Mouse (Mus musculus) embryonic facial prominence, embryonic 11.5 days (tissue): ENCODE data around the gene Prdm16. TPM values are rescaled to one million over a fixed set of nuclear protein-coding genes. Genes with fewer than 3 reads are reported as not detected.

Source experiments
- ATAC-seq: fragments of 200-750 bp; cut with Nextera tagmentation; replicated peaks from 2 replicates; pipeline ENCODE4 v1.8.0; 2017; ENCODE audit warnings: low read depth; ENCODE audit not compliant: insufficient number of reproducible peaks, low FRiP score, low TSS enrichment
- DNase-seq: peaks from one replicate; pipeline ENCODE4 v3.0.0-alpha.2; 2015; ENCODE audit warnings: low spot score
- H3K27ac ChIP-seq: fragments of 300-500 bp; sonication (generic); replicated peaks from 2 replicates; pipeline ENCODE4 v1.5.1; 2014; ENCODE audit warnings: mild to moderate bottlenecking, low read depth, low read length, control low read depth
- H3K27me3 ChIP-seq: fragments of 300-500 bp; sonication (generic); 2 replicates; pipeline ENCODE4 v1.6.1; 2014; ENCODE audit warnings: mild to moderate bottlenecking, low read length, moderate library complexity, mixed read lengths; ENCODE audit not compliant: control insufficient read depth, insufficient read depth
- H3K36me3 ChIP-seq: fragments of 300-500 bp; sonication (generic); replicated peaks from 2 replicates; pipeline ENCODE4 v1.6.1; 2014; ENCODE audit warnings: low read depth, mild to moderate bottlenecking, low read length, moderate library complexity, mixed read lengths; ENCODE audit not compliant: control insufficient read depth, insufficient read depth
- H3K4me1 ChIP-seq: fragments of 300-500 bp; sonication (generic); 2 replicates; pipeline ENCODE4 v1.6.1; 2014; ENCODE audit warnings: low read length, mixed read lengths; ENCODE audit not compliant: control insufficient read depth, insufficient read depth
- H3K4me2 ChIP-seq: fragments of 300-500 bp; sonication (generic); 2 replicates; pipeline ENCODE4 v1.6.1; 2014; ENCODE audit warnings: low read depth, mild to moderate bottlenecking, control low read depth, low read length, moderate library complexity
- H3K4me3 ChIP-seq: fragments of 300-500 bp; sonication (generic); 2 replicates; pipeline ENCODE4 v1.5.1; 2014; ENCODE audit warnings: low read depth, low read length, control low read depth
- H3K9ac ChIP-seq: fragments of 300-500 bp; sonication (generic); replicated peaks from 2 replicates; pipeline ENCODE4 v1.6.1; 2014; ENCODE audit warnings: mild to moderate bottlenecking, control low read depth, low read length
- H3K9me3 ChIP-seq: fragments of 300-500 bp; sonication (generic); replicated peaks from 2 replicates; pipeline ENCODE4 v1.6.1; 2016; ENCODE audit warnings: mild to moderate bottlenecking, low read length, inconsistent platforms, mixed read lengths; ENCODE audit not compliant: control insufficient read depth
- WGBS: fragments of 180-500 bp; shearing (Covaris S2); extraction: QIAGEN DNeasy Blood & Tissue Kit; methylation state at CpG from one replicate; pipeline ENCODE4 v1.1.7; 2014; 5-methylcytosine and 5-hydroxymethylcytosine counted together
- polyA plus RNA-seq: library from polyadenylated mRNA; unstranded; fragments of >200 nt; fragmentation: Nextera tagmentation; extraction: Ambion mirVana; gene quantifications from 2 replicates; pipeline ENCODE4 v1.2.1, GENCODE M21; 2014

Prdm16 gene
- polyA plus RNA-seq, 1 experiment from 2014 or later = 22.3 TPM

DNA sequence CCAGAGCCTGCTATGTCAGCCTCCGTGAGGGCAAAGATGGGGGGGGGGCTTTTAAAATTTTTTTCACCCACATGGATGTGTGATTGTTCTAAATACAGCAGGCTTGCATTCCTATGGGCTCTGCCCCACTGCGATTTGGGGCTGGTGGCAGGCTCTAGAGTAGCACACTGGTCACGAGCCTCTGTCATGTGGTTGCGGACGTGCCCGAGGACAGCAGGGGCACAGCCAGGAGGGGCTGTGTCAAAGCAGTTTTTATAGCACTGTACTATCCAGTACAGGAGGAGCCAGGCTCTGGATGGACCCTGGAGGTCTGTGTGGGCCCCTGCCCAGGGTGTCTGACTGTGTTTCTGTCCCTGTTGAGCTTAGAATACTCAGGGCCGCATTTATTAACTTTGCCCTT, 306.7 kb downstream of the Prdm16 start:
- Histone ChIP-seq H3K4me3 (no peak overlapping the region), H3K27me3 (no peaks in the 10 kb centered on the region), H3K4me1 (peaks cover 4% of the 10 kb centered on the region; the same call in 1 of the 2 replicates), H3K9ac (no peak overlapping the region), H3K27ac (no peak overlapping the region), H3K36me3 (no peaks in the 10 kb centered on the region), H3K9me3 (no peaks in the 10 kb centered on the region), H3K4me2 (no peak overlapping the region)
- ATAC-seq (no peak), DNase-seq (no peak)
- WGBS = 87% methylated on average over 7 of the region's 7 CpGs

DNA sequence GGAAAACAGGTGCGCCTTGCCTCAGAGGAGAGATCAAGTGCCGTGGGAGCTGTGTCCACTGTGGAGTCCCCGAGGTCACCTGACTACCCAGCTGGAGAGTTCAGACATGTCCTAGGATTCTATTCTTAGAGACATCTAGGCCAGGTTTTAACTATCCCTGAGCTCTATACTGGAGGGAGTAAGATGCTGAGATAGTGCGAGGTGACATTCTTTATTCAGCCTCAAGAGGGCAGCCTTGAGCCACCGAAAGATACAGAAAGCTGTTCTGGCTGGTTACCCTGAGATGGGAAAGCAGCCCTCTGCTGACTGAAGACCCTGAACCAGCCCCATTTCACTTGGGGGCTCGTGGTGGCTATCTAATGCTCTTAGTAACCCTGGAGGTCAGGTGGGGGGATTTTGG, 307.8 kb downstream of the Prdm16 start:
- peak overlapping the region; percentile 3; the same call in 1 of the 2 replicates for H3K27ac ChIP-seq
- no peak overlapping the region for H3K4me2 ChIP-seq
- H3K4me3 ChIP-seq = no peak overlapping the region
- 9% methylated on average over 6 of the region's 6 CpGs for WGBS
- no peaks in the 10 kb centered on the region for H3K36me3 ChIP-seq
- no peaks in the 10 kb centered on the region for H3K9me3 ChIP-seq
- no peaks in the 10 kb centered on the region for H3K27me3 ChIP-seq
- no peak overlapping the region for H3K9ac ChIP-seq
- ATAC-seq (peak; percentile 54; the same call in 1 of the 2 replicates), DNase-seq (peak; percentile 90)
- H3K4me1 ChIP-seq = peaks cover 4% of the 10 kb centered on the region; the same call in 1 of the 2 replicates

DNA sequence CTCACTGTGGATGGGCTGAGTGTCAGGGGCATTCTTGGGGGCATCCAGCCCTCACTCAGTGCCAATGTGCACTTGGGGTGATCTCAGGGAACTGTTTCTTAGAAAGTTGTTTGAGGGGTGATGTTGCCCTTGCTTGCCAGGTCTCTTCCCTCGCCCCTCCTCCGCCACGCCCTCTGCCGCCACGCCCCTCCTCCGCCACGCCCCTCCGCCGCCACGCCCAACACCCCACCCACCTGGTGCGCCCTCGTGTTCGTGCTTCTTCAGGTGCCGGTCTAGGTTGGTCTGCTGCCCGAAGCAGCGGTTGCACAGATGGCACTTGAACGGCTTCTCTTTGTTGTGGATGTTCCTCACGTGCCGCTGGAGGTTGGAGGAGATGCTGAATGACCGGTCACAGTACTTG, 308.2 kb downstream of the Prdm16 start:
- ATAC-seq (peak; percentile 4; the same call in 1 of the 2 replicates), DNase-seq (no peak)
- Histone ChIP-seq H3K4me1 (peaks cover 4% of the 10 kb centered on the region; the same call in 1 of the 2 replicates), H3K27me3 (no peaks in the 10 kb centered on the region), H3K4me3 (no peak overlapping the region), H3K27ac (no peak overlapping the region), H3K36me3 (no peaks in the 10 kb centered on the region), H3K9me3 (no peaks in the 10 kb centered on the region), H3K4me2 (no peak overlapping the region), H3K9ac (no peak overlapping the region)
- 9% methylated on average over 20 of the region's 20 CpGs for WGBS

DNA sequence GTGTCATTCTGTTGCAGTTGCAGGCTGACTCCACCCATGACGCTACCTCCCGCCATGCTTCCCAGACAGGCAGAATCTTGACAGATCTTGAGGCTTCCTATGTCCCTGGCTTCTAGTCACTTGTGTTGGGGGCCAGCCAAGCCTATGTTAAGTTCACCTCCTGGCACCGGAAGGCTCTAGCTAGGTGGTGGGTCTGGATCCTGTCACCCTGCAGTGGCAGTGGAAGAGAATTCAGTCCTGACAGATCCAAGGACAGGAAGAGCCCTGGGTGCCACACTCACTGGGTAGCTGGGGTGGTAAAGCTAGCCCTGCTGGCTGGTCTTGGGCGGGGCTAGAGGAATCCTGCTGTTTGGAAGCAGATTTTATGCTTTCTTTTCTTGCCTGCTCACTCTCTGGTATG, 311.3 kb downstream of the Prdm16 start:
- no peak for DNase-seq
- Histone ChIP-seq H3K9ac (no peak overlapping the region), H3K4me3 (no peak overlapping the region), H3K4me2 (no peak overlapping the region), H3K27me3 (no peaks in the 10 kb centered on the region), H3K36me3 (no peaks in the 10 kb centered on the region), H3K27ac (no peak overlapping the region), H3K4me1 (no peaks in the 10 kb centered on the region; the same call in 1 of the 2 replicates), H3K9me3 (no peaks in the 10 kb centered on the region)
- ATAC-seq = no peak
- 73% methylated on average over 4 of the region's 4 CpGs for WGBS

DNA sequence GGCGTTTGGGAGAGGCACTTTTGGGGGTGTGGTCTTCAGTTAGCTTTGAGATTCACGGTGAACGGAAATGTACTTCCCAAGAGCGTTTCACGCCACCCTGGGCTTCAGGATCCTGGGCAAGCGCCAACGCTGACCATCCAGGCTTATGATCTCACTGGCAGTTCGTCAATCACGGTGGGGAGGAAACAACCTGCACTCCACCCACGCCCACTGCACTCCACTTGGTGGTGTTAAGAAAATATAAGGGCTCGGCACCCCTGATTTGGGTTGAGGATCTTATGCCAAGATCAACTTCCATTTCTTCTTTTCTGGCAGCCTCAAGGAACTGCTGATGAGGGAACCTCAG, 323.1 kb downstream of the Prdm16 start:
- no peak overlapping the region for H3K27ac ChIP-seq
- H3K4me3 ChIP-seq = no peak overlapping the region
- no peak overlapping the region for H3K4me2 ChIP-seq
- H3K4me1 ChIP-seq = no peaks in the 10 kb centered on the region
- H3K9ac ChIP-seq = no peak overlapping the region
- H3K9me3 ChIP-seq = no peaks in the 10 kb centered on the region
- DNase-seq (no peak), ATAC-seq (no peak)
- H3K36me3 ChIP-seq = no peaks in the 10 kb centered on the region; the same call in 1 of the 2 replicates
- H3K27me3 ChIP-seq = no peaks in the 10 kb centered on the region
- WGBS = 70% methylated on average over 11 of the region's 11 CpGs

DNA sequence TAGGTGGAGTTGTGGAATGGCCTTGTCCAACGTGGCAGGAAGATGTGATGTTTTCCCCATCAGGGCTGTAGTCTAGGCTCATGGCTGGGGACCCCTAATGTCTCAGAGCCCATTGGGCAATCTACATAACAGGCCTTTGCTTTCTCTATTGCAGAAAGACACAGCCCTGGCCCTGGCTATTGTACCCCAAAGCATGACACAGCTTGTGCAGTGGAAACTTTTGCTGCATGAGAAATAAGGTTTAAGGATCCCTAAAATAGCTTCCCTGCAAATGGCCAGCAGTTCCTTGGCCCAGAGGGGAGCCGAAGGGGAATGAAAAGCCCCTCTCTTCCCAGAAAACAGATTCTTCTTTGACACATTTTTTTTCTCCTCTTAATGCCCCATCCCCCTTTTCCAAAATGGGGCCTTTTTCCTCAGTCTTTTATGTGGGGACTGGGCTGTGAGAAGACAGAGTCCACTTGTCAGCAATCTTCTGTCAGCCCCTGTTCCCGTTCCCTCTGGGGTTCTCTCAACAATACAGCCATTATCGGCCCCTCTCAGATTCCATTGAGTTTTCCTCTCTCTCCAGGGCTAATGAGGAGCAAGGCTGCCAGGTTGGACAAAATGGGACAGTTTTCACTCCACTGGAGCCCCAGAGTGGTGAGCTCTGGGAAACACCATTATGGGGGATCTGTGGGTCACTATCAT, 323.6 kb downstream of the Prdm16 start:
- ATAC-seq (no peak), DNase-seq (no peak)
- Histone ChIP-seq H3K4me2 (no peak overlapping the region), H3K4me1 (no peaks in the 10 kb centered on the region), H3K36me3 (no peaks in the 10 kb centered on the region; the same call in 1 of the 2 replicates), H3K27me3 (no peaks in the 10 kb centered on the region), H3K9ac (no peak overlapping the region), H3K9me3 (no peaks in the 10 kb centered on the region), H3K4me3 (no peak overlapping the region), H3K27ac (0 out of 2 replicates have a peak overlapping the region, but pooled peaks have one; percentile 35)
- 24% methylated on average over 4 of the region's 4 CpGs for WGBS

DNA sequence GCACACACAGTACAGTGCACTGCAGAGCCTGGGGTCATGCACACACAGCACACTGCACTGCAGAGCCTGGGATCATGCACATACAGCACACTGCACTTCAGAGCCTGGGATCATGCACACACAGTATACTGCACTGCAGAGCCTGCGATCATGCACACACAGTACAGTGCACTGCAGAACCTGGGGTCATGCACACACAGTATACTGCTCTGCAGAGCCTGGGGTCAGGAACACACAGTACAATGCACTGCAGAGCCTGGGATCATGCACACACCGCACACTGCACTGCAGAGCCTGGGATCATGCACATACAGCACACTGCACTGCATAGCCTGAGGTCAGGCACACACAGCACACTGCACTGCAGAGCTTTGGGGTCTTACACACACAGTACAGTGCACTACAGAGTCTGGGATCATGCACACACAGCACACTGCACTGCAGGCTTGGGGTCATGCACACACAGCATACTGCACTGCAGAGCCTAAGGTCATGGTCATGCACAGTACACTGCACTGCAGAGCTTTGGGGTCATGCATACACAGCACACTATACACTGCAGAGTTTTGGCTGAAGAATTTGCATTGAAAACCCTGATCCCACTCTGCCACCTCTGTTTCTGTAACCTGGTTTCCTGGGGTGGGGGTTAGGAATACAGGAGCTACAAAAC, 324.4 kb downstream of the Prdm16 start:
- H3K36me3 ChIP-seq = no peaks in the 10 kb centered on the region
- H3K27me3 ChIP-seq = no peaks in the 10 kb centered on the region
- no peaks in the 10 kb centered on the region for H3K9me3 ChIP-seq
- H3K4me3 ChIP-seq = no peak overlapping the region
- no peak for DNase-seq
- WGBS = 86% methylated on average over 2 of the region's 2 CpGs
- no peak overlapping the region for H3K4me2 ChIP-seq
- no peak overlapping the region for H3K9ac ChIP-seq
- H3K4me1 ChIP-seq = no peaks in the 10 kb centered on the region
- ATAC-seq = peak; percentile 63
- 0 out of 2 replicates have a peak overlapping the region, but pooled peaks have one; percentile 35 for H3K27ac ChIP-seq

DNA sequence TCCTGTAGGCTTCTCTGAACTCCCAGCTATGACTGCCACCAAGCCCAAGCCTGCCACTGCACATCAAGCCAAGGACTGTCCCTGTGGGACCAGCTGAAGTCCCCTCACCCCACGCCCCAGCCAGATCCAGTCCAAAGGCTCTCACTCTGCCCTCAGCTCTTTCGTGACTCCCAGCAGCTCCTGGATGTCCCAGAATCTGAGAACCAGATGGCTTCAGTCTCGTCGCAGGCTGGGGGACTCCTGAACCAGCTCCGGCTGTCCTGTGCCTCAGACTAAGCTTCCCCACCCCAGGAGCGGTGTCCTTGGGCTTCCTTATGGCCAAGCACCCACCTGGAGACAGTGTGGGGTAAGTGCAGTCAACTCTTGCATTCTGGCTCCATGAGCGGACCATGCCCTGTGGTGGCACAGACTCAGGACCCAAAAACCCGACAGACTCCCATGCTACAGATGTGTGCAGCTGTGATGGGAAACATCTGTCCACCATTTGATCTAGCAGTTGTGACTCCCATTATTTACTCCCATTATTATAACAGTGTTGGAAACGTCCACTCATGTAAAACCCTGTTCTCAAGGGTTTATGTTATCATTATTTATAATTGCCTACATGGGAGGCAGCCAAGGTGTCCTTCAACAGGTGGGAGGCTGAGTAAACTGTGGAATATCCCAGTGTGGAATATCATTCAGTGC, 326.0 kb downstream of the Prdm16 start:
- H3K4me2 ChIP-seq = no peak overlapping the region
- ATAC-seq = no peak
- no peak overlapping the region for H3K9ac ChIP-seq
- no peaks in the 10 kb centered on the region for H3K36me3 ChIP-seq
- H3K4me1 ChIP-seq = no peaks in the 10 kb centered on the region
- WGBS = 76% methylated on average over 9 of the region's 9 CpGs
- no peak overlapping the region for H3K27ac ChIP-seq
- DNase-seq = no peak
- no peaks in the 10 kb centered on the region for H3K27me3 ChIP-seq
- H3K9me3 ChIP-seq = no peaks in the 10 kb centered on the region
- no peak overlapping the region for H3K4me3 ChIP-seq
